Mouse (Mus musculus): ENCODE data around the gene Ess2.

Ess2 gene

GRCm38 (mm10) chr16:17853263-17853662 lies 57.9 kb downstream of the Ess2 start:
- DNase-seq = no peak

GRCm38 (mm10) chr16:17851860-17852259 lies 59.3 kb downstream of the Ess2 start:
- DNase-seq = no peak

GRCm38 (mm10) chr16:17851331-17851730 lies 59.8 kb downstream of the Ess2 start:
- no peak for DNase-seq
